Mouse (Mus musculus) hematopoietic stem cell, adult 5-6 weeks (primary cell): Measurements from ENCODE around the gene Olfr731. TPM values are rescaled to one million over a fixed set of nuclear protein-coding genes. Genes with fewer than 3 reads are reported as not detected.

Experiments
- ATAC-seq, 2 experiments: fragments of 125-278 bp in 1 of 2; replicated peaks in 1 of 2; 2 replicates each; pipeline ENCODE4 v1.8.0; 2016 to 2017; ENCODE audit warnings: inconsistent platforms in 2 of 2, mild to moderate bottlenecking in 2 of 2, moderate number of reproducible peaks in 2 of 2, low read depth in 1 of 2, moderate TSS enrichment in 1 of 2; ENCODE audit not compliant: low FRiP score in 2 of 2, poor library complexity in 2 of 2, severe bottlenecking in 2 of 2, insufficient read depth in 1 of 2, low TSS enrichment in 1 of 2
- total RNA-seq: library from RNA; stranded (forward); fragments of 172-1452, 232-1000 nt; gene quantifications from 2 replicates; pipeline ENCODE4 v1.2.3, GENCODE M21; 2017

Olfr731 gene
- not detected in 2 replicates for total RNA-seq

GRCm38 (mm10) chr14:50241766-50242165 is at the start of gene Olfr731:
Gene Olfr731, minus strand, starts transcription at chr14:50241866.
- ATAC-seq, result no peak

DNA sequence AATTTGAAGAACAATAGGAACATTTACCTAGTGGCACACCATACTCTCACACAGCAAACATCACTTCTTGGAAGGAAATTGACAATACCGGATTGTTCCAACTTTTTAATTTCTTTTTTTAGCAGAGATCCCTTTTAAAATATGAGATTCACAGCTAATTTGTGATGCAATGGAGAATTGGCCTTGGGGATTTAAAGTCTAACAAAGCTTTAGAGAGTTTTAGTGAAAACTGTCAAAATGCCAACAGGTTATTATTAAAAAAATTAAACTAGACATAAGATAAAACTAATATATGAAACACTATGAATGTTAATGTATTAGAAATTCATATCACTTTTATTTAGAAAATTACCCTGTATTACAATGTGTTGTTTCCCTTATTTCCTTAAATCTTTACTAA is 42.4 kb upstream of the Olfr731 start, which contains the start of gene Olfr732:
TSS of gene Olfr732 (minus strand) at position 101 of the 400 bp plus-strand sequence.
- ATAC-seq, result no peak

DNA sequence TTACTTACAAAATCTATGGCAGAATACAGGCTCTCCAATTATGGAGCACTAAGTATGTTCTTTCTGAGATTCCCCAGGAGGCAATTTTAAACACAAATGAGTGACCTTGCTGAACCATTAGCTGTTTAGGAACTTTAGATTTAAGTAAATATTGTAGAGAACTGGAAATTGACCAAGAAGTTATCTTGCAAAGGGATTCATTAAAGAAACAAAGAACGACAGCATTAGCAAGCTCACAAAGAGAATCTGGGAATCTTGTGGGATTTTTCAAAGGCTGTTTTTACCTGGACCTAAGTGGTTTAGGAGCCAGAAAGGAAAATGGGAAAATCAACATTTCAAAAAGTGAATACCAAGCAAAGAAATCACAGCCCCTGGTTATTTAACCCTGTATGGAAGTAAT is 53.6 kb downstream of the Olfr731 start, which contains the start of gene Olfr730:
TSS of gene Olfr730 (minus strand) at position 101 of the 400 bp plus-strand sequence.
- ATAC-seq, result no peak

Other genes with a start within 250 kb of the Olfr731 start
- gene Olfr725, start 201.5 kb downstream of the Olfr731 start, total RNA-seq, result not detected in 2 replicates
- not detected in 2 replicates for gene Olfr726, start 150.9 kb downstream of the Olfr731 start, total RNA-seq
- gene Olfr727, start 118.7 kb downstream of the Olfr731 start, total RNA-seq, result not detected in 2 replicates
- gene Olfr728, start 99.2 kb downstream of the Olfr731 start, total RNA-seq, result not detected in 2 replicates
- gene Olfr729, start 89.0 kb downstream of the Olfr731 start, total RNA-seq, result not detected in 2 replicates
- gene Olfr730, start 53.7 kb downstream of the Olfr731 start, total RNA-seq, result not detected in 2 replicates
- gene Olfr732, start 42.3 kb upstream of the Olfr731 start, total RNA-seq, result not detected in 2 replicates
- not detected in 2 replicates for gene Olfr733, start 59.7 kb upstream of the Olfr731 start, total RNA-seq
- not detected in 2 replicates for gene Olfr734, start 84.9 kb upstream of the Olfr731 start, total RNA-seq
- gene Olfr735, start 107.0 kb upstream of the Olfr731 start, total RNA-seq, result not detected in 2 replicates
- gene Tlr11, start 116.0 kb upstream of the Olfr731 start, total RNA-seq, result not detected in 2 replicates
- not detected in 2 replicates for gene Olfr736, start 139.3 kb upstream of the Olfr731 start, total RNA-seq
- not detected in 2 replicates for gene Olfr738, start 165.7 kb upstream of the Olfr731 start, total RNA-seq
- gene Olfr739, start 176.8 kb upstream of the Olfr731 start, total RNA-seq, result not detected in 2 replicates
- not detected in 2 replicates for gene Olfr740, start 203.7 kb upstream of the Olfr731 start, total RNA-seq
- gene Olfr741, start 230.9 kb upstream of the Olfr731 start, total RNA-seq, result not detected in 2 replicates